Mouse (Mus musculus) thymus, postnatal 10 days (tissue): ENCODE data around the gene Adra2a.
A peak's percentile ranks its signal among the peaks of the same experiment; 100 is the strongest.

Source experiments
- DNase-seq, 2 experiments: peaks; one replicate each; pipeline ENCODE4 v3.0.0; 2021; ENCODE audit warnings: low spot score in 2 of 2

The Adra2a gene

DNA sequence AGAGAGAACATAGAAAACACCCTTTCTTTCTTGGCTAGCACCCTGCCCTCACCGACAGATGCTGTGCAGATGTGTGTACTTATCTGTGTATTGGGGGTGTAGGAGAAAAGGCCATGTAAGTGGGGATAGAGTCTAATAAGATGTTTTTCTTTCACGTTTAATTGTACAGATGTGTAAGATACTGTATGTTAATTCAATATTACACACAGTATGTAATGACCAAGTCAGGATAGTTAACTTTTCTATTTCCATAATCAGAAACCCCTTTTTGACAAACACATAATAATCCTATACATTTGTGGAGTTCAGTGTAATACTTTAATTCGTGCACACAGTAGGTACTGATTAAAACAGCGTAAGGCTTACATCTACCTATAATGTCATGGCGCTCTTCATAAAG is at the start of gene Adra2a:
Gene Adra2a (plus strand): TSS at position 301 of the 400 bp plus-strand sequence.
- DNase-seq, result no peak

DNA sequence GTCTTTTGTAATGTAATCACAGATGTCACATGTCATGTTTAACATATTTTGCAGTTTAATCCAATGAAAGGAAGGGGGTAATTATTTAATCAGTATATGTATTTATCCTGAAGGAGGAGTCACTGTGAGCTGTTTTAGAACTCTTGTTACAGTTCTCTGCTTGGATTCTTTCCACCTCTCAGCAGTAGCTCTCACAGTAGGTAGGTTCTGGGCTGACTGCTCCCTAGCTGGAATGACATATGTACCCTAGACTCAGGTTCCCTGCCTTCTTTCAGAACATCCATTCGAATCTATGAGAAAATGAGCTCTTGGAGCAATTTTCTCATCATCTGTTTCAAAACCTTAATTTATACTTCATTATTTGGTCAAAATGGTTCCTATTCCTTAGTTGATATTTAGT is 49.7 kb upstream of the Adra2a start:
- DNase-seq, result no peak

DNA sequence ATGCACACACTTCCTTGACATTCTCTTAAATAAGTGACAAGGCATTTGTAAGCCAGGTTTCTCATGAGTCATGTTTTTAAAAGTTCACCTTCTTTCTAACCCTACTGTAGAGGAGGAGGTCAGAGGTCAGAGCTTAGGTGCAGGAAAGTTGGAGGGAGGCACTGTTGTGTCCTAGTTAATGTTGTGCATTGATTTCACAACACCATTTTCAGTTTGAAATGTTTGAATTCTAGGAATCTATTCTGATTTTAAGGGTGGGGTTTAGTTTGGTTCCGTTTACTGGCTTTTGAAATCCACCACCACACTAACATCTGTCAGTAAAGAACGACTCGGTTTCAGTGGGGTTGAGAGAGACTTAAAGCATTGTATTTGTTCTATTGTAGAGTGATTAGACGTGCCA is 33.0 kb upstream of the Adra2a start:
- no peak for DNase-seq

DNA sequence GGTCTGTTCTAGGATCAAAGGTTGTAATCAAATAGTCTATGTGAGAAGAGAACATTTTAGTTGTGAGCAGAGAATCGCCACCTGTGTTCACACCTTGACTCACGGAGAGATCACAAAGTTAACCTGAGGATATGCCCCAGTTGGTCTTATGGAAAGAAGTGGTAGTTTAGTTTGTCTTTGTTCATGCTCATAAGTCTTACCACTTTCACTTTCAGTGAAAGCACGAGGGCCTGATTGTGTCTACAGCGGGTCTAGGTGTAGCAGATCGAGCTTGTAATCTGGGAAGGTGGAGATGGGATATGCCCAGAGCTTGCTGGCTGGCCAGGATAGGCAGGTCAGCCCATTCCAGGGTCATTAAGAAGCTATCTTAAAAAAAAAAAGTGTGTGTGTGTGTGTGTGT is 29.0 kb upstream of the Adra2a start:
- DNase-seq, result no peak

DNA sequence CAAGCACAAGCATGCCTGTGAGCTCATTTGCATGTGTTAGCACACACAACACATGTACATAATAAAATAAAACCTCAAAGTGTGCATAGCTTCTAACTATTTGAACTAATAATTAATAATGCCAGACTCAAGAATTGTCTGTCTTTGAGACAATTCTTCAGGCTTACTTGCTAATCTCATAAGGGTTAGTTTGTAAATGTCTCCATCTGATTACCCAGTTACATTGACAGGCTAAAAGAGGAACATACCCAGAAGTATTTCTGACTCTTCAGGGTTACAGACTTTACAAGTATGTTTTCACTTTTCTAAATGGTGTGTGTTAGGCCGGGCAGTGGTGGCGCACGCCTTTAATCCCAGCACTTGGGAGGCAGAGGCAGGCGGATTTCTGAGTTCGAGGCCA is 28.4 kb upstream of the Adra2a start:
- DNase-seq, result no peak

DNA sequence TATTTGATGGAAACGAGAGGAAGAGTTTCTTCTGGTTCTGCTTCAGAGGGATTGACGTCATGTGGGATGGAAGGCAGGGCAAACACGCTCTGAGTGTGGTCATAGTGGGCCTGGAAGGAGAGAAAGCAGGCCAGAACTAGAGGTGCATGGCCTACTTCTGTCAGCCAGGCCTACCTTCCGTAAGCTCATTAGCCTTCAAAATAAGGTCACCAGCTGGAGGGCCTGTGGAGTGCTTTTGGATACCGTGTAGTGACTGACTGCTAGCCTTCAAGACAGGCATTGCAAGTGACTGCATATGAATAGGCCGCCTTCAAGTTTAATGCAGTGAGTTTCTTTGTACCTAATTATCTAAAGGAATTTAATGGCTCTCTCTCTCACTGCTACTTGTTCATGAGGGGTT is 8.9 kb upstream of the Adra2a start:
- DNase-seq, result no peak

DNA sequence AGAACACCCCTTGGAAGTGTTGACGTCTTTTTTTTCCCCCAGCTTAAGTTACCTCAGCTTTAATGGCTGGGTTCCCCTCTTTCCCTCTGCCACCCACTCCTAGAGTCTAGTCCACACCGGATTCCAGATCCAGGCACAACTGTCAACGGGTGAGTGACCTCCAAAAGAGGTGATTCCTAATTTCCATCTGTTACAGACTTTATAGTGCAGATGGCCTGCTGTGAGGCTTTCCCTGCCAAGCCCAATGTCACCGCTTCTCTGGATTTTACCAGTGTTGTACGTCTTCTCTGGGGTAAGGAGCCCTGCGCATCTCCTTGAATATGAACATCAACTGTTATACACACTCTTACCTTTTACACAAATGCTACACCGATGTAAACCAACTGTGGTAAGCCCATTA is 4.5 kb upstream of the Adra2a start:
- no peak for DNase-seq

DNA sequence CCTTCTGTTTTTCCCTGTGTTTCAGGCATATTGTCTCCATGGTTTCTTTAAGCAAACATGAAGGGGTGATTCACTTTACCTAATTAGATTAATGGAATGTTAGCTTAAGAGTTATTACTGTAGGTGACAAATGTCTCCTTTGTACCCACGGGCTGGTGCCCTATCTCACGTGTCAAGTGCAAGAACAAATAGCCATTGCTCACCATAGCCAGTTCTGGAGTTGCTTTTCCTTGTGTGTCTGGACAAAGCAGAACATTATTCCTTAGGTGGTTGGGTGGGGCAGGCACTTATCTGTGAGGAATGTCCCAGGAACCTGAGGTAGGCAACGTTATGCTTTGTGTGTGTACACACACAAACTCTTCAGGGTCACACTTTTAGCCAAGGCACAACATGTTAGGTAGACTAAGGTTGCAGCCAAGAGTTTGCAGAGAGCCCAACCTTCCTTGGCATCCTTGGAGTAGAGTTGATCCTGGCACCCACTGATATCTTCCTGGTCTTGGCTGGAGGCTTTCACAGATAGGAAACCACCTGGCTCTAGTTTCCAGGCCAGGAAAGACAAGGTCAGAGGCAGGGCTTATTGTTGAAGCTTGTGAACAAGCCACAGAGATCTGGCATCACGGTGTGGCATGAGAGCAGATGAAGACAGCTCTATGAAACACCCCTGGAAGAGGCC is 3.5 kb upstream of the Adra2a start:
- no peak for DNase-seq

DNA sequence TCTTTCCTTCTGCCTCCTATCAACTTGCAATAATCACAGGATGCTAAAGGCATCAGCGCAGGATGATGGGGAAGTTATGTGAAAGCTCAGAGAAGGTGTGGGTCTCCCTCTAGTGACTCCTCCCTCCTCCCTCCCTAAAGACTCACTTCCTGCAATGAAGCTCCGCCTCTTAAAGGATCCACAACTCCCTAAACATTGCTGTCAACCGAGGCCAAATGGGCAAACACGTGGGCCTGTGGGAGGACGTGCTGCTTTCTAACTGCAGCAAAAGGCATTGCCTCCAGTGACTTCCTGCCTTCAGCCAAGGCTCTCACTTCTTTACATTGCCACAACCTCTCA is 3.0 kb upstream of the Adra2a start:
- no peak for DNase-seq

DNA sequence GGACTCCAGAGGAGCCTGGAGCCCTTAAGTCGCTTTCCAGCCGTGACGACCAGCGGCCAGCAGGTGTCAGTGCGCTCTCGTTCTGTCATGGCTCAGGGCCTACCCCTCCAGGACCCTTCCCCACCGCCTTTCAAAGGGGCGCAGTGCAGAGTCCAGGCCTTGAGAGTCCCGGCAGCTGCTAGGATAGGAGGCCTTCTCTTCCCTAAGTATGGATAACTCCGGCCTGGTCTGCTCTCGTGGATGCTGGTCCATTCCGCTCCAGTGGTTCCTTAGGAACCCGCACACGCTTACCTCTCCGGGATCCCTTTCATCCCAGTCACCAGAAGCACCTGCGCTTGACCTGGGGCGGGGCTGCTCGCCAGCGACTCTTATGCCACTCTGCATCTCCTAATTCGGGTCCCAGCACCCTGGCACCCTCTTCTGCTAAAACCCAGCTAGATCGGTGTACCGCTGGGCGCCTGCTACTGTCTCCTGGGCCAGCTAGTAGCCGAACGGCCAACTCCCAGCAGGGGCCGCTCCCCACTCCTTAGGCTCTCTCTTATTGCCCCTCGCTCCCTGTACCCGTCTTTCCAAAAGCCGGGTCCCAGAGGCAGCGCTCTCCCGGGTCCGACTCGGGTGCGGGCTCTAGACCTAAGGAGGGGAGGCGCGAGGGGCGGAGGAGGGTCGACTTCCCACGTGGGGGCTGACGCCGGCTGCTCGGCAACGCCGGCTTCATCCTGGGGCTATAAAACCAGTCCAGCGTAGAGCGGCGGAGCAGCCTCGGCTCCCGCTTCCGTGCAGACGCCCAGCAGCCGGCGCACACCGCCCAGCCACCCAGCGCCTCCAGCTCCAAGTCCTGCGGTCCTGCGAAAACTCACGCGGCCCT is 788 bp downstream of the Adra2a start:
- DNase-seq, result peak in 1 of 2 experiments; percentile 46

DNA sequence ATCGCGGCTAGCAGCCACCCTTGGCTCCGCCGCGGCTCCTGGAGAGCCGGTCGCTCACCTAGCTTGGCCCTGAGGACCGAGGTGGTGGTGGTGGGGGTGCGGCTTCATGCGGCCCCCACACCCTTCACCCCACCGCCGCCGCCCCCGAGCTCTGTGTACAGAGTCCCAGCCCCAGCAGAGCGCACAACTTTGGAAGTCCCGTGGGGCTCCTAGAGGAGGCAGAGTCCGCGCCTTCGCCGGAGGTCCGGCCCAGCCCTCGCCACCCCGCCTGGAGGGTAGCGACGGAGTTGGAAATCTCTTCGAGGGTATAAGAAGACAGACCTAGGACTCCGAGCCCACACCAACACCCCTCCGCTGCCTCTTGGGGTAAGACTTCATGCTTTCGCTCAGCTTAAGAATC is 1.5 kb downstream of the Adra2a start:
- no peak for DNase-seq

DNA sequence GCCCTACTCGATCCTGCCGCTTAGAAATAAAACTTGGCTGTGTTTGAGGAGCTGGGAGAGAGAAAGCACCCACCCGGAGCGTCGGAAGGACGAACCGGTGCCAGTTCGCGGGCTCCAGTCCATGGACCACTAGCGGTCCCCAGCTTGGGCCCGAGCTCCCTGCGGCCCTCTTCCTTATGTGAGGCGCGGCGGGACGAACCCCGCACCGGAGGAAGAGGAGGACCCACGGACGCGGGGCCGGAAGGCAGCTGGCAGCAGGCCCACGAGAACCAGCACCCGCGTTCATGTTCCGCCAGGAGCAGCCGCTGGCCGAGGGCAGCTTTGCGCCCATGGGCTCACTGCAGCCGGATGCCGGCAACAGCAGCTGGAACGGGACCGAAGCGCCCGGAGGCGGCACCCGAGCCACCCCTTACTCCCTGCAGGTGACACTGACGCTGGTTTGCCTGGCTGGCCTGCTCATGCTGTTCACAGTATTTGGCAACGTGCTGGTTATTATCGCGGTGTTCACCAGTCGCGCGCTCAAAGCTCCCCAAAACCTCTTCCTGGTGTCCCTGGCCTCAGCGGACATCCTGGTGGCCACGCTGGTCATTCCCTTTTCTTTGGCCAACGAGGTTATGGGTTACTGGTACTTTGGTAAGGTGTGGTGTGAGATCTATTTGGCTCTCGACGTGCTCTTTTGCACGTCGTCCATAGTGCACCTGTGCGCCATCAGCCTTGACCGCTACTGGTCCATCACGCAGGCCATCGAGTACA is 2.2 kb downstream of the Adra2a start:
- DNase-seq, result peak in 1 of 2 experiments; percentile 28

DNA sequence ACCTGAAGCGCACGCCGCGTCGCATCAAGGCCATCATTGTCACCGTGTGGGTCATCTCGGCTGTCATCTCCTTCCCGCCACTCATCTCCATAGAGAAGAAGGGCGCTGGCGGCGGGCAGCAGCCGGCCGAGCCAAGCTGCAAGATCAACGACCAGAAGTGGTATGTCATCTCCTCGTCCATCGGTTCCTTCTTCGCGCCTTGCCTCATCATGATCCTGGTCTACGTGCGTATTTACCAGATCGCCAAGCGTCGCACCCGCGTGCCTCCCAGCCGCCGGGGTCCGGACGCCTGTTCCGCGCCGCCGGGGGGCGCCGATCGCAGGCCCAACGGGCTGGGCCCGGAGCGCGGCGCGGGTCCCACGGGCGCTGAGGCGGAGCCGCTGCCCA is 2.7 kb downstream of the Adra2a start:
- DNase-seq, result no peak

DNA sequence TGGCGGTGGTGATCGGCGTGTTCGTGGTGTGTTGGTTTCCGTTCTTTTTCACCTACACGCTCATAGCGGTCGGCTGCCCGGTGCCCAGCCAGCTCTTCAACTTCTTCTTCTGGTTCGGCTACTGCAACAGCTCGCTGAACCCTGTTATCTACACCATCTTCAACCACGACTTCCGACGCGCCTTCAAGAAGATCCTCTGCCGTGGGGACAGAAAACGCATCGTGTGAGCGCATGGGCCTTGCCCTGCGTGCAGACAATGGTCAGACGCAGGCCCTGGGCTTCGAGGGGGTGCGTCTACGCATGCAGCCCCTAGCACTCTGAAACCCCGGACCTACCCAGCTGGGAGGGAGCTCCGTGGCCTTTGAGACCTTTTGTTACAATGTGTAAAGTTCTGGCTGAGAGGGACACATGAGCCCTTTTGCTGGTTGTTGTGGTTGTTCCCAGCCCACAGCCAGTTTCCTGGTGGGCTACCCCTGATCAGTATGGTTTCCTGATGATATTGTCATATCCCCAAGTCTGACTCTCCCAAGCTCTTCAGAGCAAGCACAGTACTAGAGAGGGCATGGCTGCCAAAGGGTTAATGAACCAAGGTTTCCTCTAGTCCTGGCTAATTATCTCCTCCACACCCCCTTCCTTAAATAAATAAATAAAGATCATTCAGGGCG is 3.6 kb downstream of the Adra2a start:
- DNase-seq, result no peak

DNA sequence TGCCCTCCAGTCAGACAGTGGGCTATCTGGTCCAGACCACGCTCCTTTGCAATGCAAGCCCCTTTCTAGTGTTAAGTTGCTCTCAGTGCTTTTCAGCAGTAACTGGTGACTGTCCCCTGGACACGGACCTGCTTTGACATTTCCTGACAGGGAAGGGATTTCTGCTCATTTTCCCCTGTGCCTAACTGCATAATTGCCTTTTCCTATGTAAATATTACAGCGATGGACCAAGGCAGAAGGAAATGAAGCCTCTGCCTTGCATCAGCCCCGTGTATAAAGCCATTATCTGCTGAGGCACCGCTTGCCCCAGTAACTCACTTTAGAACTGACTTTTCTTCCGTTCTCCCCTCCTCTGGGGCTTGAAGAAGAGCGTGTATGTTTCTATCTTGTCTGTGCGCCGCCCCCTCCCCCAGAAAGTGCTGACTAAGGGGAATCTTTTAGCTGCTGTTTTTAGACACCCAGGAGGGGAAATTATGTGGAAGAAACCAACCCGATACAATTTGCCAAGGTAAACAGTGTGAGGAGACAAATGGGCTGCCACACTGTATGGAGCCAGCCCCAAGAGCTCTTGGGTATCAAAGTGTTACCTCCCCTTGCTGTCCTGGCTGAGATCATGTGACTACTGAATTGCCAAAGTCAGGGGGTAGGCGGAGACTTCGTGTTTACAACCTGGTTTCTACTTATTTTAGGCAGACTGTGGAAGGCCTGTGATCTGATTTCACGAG is 4.4 kb downstream of the Adra2a start:
- no peak for DNase-seq

DNA sequence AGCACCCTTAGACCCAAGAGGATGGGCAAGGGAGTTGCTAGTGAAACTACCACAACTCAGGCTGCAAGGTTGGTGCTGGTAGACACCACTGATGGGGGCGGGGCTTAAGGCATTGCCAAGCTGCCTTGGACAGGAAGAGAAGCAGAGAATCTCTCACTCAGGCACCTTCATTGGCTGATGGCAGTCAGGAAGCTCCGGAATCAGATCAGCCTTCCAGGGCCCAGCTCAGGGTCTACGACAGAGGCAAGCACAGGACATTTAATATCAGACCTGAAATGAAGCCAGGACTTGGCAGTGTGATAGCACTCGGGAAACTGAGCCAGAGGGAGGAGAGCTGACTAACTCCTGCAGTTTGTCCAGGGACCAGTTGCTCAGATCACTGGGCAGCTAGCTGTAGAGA is 7.7 kb downstream of the Adra2a start:
- DNase-seq, result no peak

DNA sequence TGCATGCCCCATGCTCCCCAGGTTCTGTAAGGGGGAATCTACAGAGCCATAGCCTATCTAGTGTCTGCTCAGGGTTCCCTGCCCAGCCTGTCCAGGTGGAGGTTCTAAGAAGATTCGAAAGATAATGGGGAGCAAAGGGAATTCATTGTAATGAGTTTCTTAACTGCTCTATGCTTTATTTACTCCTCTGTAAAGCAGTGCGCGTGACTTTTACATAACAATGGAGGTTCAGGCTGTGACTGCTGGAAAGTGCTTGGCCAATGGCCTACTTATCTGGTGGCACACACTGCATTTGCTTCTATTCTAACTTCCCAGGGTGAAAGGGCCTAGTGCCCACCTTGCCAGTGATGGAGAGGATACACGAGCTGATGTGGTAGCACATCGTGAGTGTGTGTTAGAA is 11.9 kb downstream of the Adra2a start:
- DNase-seq, result no peak

DNA sequence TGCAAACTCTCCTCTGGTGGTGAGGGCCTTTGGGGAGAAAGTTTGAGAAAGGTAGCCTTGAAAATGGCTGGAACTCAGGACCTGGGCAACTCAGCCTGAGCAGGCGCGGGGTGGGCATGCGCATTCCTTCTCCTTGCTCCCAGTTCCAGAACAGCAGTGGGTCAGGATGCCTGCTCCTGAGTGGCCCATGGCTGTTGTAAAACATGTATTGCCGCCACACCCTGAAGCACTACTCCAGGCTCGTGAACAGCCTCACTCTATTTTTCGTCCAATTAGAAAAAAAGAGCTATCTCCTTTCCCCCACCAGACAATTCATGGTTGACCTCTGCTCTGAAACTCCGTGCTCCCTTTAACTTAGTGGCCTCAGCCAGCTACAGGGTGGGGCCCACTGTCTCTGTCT is 24.5 kb downstream of the Adra2a start:
- DNase-seq, result no peak

DNA sequence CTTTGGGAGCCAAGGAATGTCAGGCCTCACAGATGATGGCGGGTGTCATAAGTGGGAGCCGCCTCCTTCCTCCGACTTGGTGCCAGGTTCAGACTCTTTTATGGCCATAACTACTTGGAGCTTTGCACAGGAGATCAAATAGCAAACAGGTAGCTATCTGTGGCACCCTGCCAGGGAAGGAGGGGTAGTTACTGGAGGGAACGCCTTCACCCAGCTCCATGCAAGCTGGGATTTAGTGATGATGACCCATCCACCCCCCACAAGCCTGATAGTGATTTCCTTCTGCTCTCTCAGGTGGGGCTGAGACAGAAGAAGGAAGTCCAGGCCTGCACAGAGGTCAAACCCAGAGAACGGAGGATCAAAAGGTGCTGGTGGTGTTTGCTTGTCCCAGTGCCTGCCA is 26.6 kb downstream of the Adra2a start:
- no peak for DNase-seq

DNA sequence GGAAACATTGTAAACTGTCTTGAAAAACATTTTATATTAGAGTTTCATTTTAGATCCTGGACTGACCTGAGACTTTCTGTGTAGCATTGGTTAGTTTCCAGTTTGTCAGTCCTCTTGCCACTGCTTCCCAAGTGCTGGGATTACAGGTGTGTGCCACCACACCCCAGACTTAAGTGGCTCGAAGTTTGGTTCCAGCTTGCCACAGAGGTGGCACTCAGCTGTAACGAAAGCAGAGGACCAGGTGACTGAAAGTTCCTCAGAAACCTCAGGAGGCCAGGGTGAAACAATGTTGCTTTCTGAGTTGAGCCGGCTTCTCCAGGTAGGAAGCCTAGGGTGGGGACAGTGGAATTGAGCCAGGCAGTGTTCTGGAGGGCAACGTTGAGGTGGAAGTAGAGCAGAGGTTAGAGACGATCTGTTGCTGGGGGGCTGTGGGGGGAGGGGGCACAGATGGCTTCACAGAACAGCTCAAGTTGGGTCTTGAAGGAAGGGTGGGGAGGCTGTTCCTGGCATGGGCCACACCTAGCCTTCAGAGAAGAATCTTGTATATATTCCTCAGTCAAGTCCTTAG is 28.4 kb downstream of the Adra2a start:
- DNase-seq, result no peak
